Mouse (Mus musculus) MEL (cell line): ENCODE measurements at regions not wholly inside any gene's neighbourhood (a gene's known extent, or its start where the extent isn't known, plus 50 kb on each side); places are given as distances from the start of the nearest gene placed in this dataset.

Experiments
- DNase-seq: peaks from one replicate; pipeline ENCODE4 v3.0.0; 2011; ENCODE audit warnings: low read depth, low spot score
- H3K27ac ChIP-seq: 2 replicates; pipeline ENCODE4 v1.5.1; 2012; ENCODE audit warnings: low read depth, mild to moderate bottlenecking, control low read depth, low read length, moderate library complexity; ENCODE audit not compliant: control insufficient read depth
- H3K27me3 ChIP-seq, 2 experiments: fragments of 150-350 bp in 1 of 2; sonication (generic) in 1 of 2; 2 replicates each; pipeline ENCODE4 v1.6.1; 2012; ENCODE audit warnings: low read length in 2 of 2, mild to moderate bottlenecking in 2 of 2, improper control_type of control experiment in 1 of 2, moderate library complexity in 1 of 2; ENCODE audit not compliant: insufficient read depth in 2 of 2, control insufficient read depth in 1 of 2
- H3K36me3 ChIP-seq, 2 experiments: 2 replicates each; pipeline ENCODE4 v1.6.1; 2012 to 2014; ENCODE audit warnings: low read length in 2 of 2, improper control_type of control experiment in 1 of 2, inconsistent platforms in 1 of 2, mild to moderate bottlenecking in 1 of 2; ENCODE audit not compliant: insufficient read depth in 2 of 2, control insufficient read depth in 1 of 2
- H3K4me1 ChIP-seq, 2 experiments: fragments of 150-350 bp in 1 of 2; sonication (generic) in 1 of 2; 2 replicates each; pipeline ENCODE4 v1.6.1; 2012; ENCODE audit warnings: low read length in 2 of 2, improper control_type of control experiment in 1 of 2, mild to moderate bottlenecking in 1 of 2; ENCODE audit not compliant: insufficient read depth in 2 of 2, control insufficient read depth in 1 of 2
- H3K4me3 ChIP-seq, 2 experiments: fragments of 150-350 bp in 1 of 2; sonication (generic) in 1 of 2; 2 replicates each; pipeline ENCODE4 v1.5.1; 2012; ENCODE audit warnings: low read depth in 2 of 2, low read length in 2 of 2, mild to moderate bottlenecking in 2 of 2, moderate library complexity in 2 of 2, control low read depth in 1 of 2, improper control_type of control experiment in 1 of 2; ENCODE audit not compliant: control insufficient read depth in 1 of 2, insufficient read depth in 1 of 2
- H3K79me2 ChIP-seq: 2 replicates; pipeline ENCODE4 v1.6.1; 2012; ENCODE audit warnings: mild to moderate bottlenecking, low read length, moderate library complexity; ENCODE audit not compliant: control insufficient read depth, poor library complexity, insufficient read depth
- H3K9ac ChIP-seq: 2 replicates; pipeline ENCODE4 v1.6.1; 2012; ENCODE audit warnings: low read depth, mild to moderate bottlenecking, control low read depth, low read length, moderate library complexity; ENCODE audit not compliant: control insufficient read depth, poor library complexity, severe bottlenecking
- H3K9me3 ChIP-seq: fragments of 150-350 bp; sonication (generic); replicated peaks from 2 replicates; pipeline ENCODE4 v1.6.1; 2012; ENCODE audit warnings: mild to moderate bottlenecking, low read length, improper control_type of control experiment, moderate library complexity; ENCODE audit not compliant: insufficient read depth
- BHLHE40 ChIP-seq: IDR thresholded peaks from 2 replicates; pipeline ENCODE4 v1.6.1; 2012; ENCODE audit warnings: low read depth, mild to moderate bottlenecking, inconsistent platforms, low read length, improper control_type of control experiment, borderline replicate concordance
- CHD1 ChIP-seq: IDR thresholded peaks from 2 replicates; pipeline ENCODE4 v1.6.1; 2012; ENCODE audit warnings: low read depth, mild to moderate bottlenecking, inconsistent platforms, low read length, improper control_type of control experiment
- E2F4 ChIP-seq: IDR thresholded peaks from 2 replicates; pipeline ENCODE4 v1.6.1; 2011; ENCODE audit warnings: low read depth, low read length, improper control_type of control experiment, borderline replicate concordance
- ELF1 ChIP-seq: IDR thresholded peaks from 2 replicates; pipeline ENCODE4 v1.6.1; 2014; ENCODE audit warnings: low read depth, mild to moderate bottlenecking, inconsistent platforms, low read length, improper control_type of control experiment, moderate library complexity
- GABPA ChIP-seq: IDR thresholded peaks from 2 replicates; pipeline ENCODE4 v1.6.1; 2012; ENCODE audit warnings: low read depth, mild to moderate bottlenecking, inconsistent platforms, low read length, improper control_type of control experiment, moderate library complexity
- HCFC1 ChIP-seq: IDR thresholded peaks from 2 replicates; pipeline ENCODE4 v1.6.1; 2012; ENCODE audit warnings: low read depth, mild to moderate bottlenecking, inconsistent platforms, low read length, improper control_type of control experiment, moderate library complexity
- JUND ChIP-seq: IDR thresholded peaks from 2 replicates; pipeline ENCODE4 v1.6.1; 2011; ENCODE audit warnings: low read depth, mild to moderate bottlenecking, improper control_type of control experiment, low read length
- MAX ChIP-seq: IDR thresholded peaks from 2 replicates; pipeline ENCODE4 v1.6.1; 2011; ENCODE audit warnings: low read length, improper control_type of control experiment
- MAZ ChIP-seq: IDR thresholded peaks from 2 replicates; pipeline ENCODE4 v1.6.1; 2012; ENCODE audit warnings: low read depth, mild to moderate bottlenecking, inconsistent platforms, low read length, improper control_type of control experiment
- MEF2A ChIP-seq: IDR thresholded peaks from 2 replicates; pipeline ENCODE4 v1.6.1; 2014; ENCODE audit warnings: low read depth, mild to moderate bottlenecking, inconsistent platforms, low read length, improper control_type of control experiment; ENCODE audit not compliant: poor library complexity, insufficient replicate concordance, severe bottlenecking; ENCODE audit errors: extremely low read depth
- MXI1 ChIP-seq: IDR thresholded peaks from 2 replicates; pipeline ENCODE4 v1.6.1; 2011; ENCODE audit warnings: mild to moderate bottlenecking, low read depth, low read length, improper control_type of control experiment
- NRF1 ChIP-seq: IDR thresholded peaks from 2 replicates; pipeline ENCODE4 v1.6.1; 2014; ENCODE audit warnings: low read depth, mild to moderate bottlenecking, inconsistent platforms, low read length, improper control_type of control experiment, moderate library complexity; ENCODE audit not compliant: poor library complexity, insufficient read depth, severe bottlenecking
- POLR2AphosphoS2 ChIP-seq: IDR thresholded peaks from 2 replicates; pipeline ENCODE4 v1.6.1; 2011; ENCODE audit warnings: low read length, improper control_type of control experiment
- POLR2AphosphoS5 ChIP-seq: IDR thresholded peaks from 2 replicates; pipeline ENCODE4 v1.6.1; 2012; ENCODE audit warnings: low read depth, borderline replicate concordance, mild to moderate bottlenecking, inconsistent platforms, low read length, moderate library complexity, mixed read lengths
- RAD21 ChIP-seq: IDR thresholded peaks from 2 replicates; pipeline ENCODE4 v1.6.1; 2011; ENCODE audit warnings: mild to moderate bottlenecking, low read depth, low read length, improper control_type of control experiment
- RCOR1 ChIP-seq: IDR thresholded peaks from 2 replicates; pipeline ENCODE4 v1.6.1; 2012; ENCODE audit warnings: low read depth, mild to moderate bottlenecking, inconsistent platforms, low read length, improper control_type of control experiment
- SIN3A ChIP-seq: IDR thresholded peaks from 2 replicates; pipeline ENCODE4 v1.6.1; 2012; ENCODE audit warnings: low read length, improper control_type of control experiment, inconsistent platforms
- SMC3 ChIP-seq: IDR thresholded peaks from 2 replicates; pipeline ENCODE4 v1.6.1; 2011; ENCODE audit warnings: low read depth, low read length, improper control_type of control experiment
- TBP ChIP-seq: IDR thresholded peaks from 2 replicates; pipeline ENCODE4 v1.8.0; 2011; ENCODE audit warnings: low read depth, low read length, improper control_type of control experiment
- TCF12 ChIP-seq: IDR thresholded peaks from 2 replicates; pipeline ENCODE4 v1.6.1; 2014; ENCODE audit warnings: low read depth, mild to moderate bottlenecking, inconsistent platforms, low read length, improper control_type of control experiment, moderate library complexity
- UBTF ChIP-seq: IDR thresholded peaks from 2 replicates; pipeline ENCODE4 v1.6.1; 2012; ENCODE audit warnings: low read depth, mild to moderate bottlenecking, inconsistent platforms, low read length, improper control_type of control experiment, moderate library complexity, borderline replicate concordance; ENCODE audit not compliant: insufficient read depth
- ZC3H11A ChIP-seq: IDR thresholded peaks from 2 replicates; pipeline ENCODE4 v1.6.1; 2012; ENCODE audit warnings: low read depth, mild to moderate bottlenecking, inconsistent platforms, low read length, improper control_type of control experiment
- ZKSCAN1 ChIP-seq: IDR thresholded peaks from 2 replicates; pipeline ENCODE4 v1.6.1; 2012; ENCODE audit warnings: low read depth, mild to moderate bottlenecking, inconsistent platforms, low read length, improper control_type of control experiment, moderate library complexity
- ZMIZ1 ChIP-seq: IDR thresholded peaks from 2 replicates; pipeline ENCODE4 v1.6.1; 2012; ENCODE audit warnings: low read depth, mild to moderate bottlenecking, inconsistent platforms, low read length, improper control_type of control experiment, moderate library complexity
- ZNF384 ChIP-seq: IDR thresholded peaks from 2 replicates; pipeline ENCODE4 v1.6.1; 2012; ENCODE audit warnings: low read depth, mild to moderate bottlenecking, inconsistent platforms, low read length, improper control_type of control experiment

GRCm38 (mm10) chr17:31748158-31748557 lies 70.6 kb downstream of the Cryaa start:
- H3K27me3 ChIP-seq: no peaks in the 10 kb centered on the region

DNA sequence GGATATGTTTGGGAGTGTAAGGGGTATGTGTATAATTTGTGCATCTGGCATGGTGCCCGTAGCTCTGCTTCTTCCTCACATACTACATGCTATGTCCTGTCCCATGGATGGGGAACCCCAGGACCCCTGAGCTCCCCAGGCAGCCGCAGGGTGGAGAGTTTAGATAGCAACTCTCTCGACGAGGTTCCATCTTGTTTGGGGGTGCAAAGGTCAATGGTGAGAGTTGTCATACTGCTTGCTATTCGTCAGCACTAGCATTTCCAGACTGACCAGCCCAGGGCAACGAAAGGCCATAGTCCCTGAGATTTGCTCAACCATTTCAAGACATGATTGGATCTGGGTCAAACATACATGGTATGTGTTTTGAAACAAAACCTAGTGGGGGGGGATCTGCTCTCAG lies 71.4 kb downstream of the Cryaa start:
- Histone ChIP-seq H3K27me3 (no peaks in the 10 kb centered on the region), H3K27ac (no peak overlapping the region), H3K79me2 (no peaks in the 10 kb centered on the region), H3K4me3 (no peak overlapping the region), H3K9me3 (no peaks in the 10 kb centered on the region), H3K36me3 (no peaks in the 10 kb centered on the region), H3K9ac (no peak overlapping the region), H3K4me1 (no peaks in the 10 kb centered on the region)
- no peak for DNase-seq
- TF ChIP-seq TCF12: no peak
- no peak for TF ChIP-seq RAD21
- no peak for TF ChIP-seq HCFC1
- no peak for TF ChIP-seq POLR2AphosphoS2
- TF ChIP-seq TBP: no peak
- TF ChIP-seq SMC3: no peak
- no peak for TF ChIP-seq ZMIZ1
- TF ChIP-seq GABPA: no peak
- TF ChIP-seq RCOR1: no peak
- no peak for TF ChIP-seq JUND
- no peak for TF ChIP-seq ZKSCAN1
- TF ChIP-seq E2F4: no peak
- TF ChIP-seq POLR2AphosphoS5: no peak
- no peak for TF ChIP-seq ELF1

More at GRCm38 (mm10) chr17:31748158-31748557, 70.6 kb downstream of the Cryaa start:
- Histone ChIP-seq H3K79me2 (no peaks in the 10 kb centered on the region), H3K9me3 (no peaks in the 10 kb centered on the region), H3K4me3 (no peak overlapping the region), H3K4me1 (no peaks in the 10 kb centered on the region), H3K36me3 (no peaks in the 10 kb centered on the region), H3K9ac (no peak overlapping the region), H3K27ac (no peak overlapping the region)
- TF ChIP-seq ZNF384 (no peak), HCFC1 (no peak), MAZ (no peak), SIN3A (no peak), CHD1 (no peak), POLR2AphosphoS2 (no peak), NRF1 (no peak), ZKSCAN1 (no peak), BHLHE40 (no peak), MAX (no peak), UBTF (no peak), RCOR1 (no peak), SMC3 (no peak), MXI1 (no peak), MEF2A (no peak), POLR2AphosphoS5 (no peak), TCF12 (no peak), ZC3H11A (no peak), ELF1 (no peak)
- DNase-seq: no peak
